ENCODE assay signal across 9 mouse cellular contexts in the genomic region with DNA sequence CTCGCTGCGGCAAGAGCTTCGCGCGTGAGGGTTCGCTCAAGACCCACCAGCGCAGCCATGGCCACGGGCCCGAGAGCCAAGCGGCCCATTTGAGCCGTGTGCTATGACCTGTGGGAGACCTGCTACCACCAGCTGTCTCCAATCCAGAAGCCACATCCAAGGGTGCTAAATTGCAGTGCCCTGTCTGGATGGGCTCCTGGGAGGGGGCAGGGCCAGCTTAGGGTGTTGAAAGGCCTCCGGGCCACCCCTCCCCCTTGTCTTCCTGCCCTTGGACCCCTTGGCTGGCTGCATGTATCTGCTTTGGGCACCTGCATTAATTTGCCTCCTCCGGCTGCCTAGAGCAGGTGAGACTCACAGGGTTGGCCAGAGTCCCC. TPM values are rescaled to one million over a fixed set of nuclear protein-coding genes. Genes with fewer than 3 reads are reported as not detected.
A peak's percentile ranks its signal among the peaks of the same experiment; 100 is the strongest.
DNase-seq lines count a peak whose midpoint lies in the region; ATAC-seq and TF ChIP-seq lines count a peak whose summit lies in the region.
"Had no signal": no experiment of that assay in that cellular context is flagged by ENCODE, and none has a peak within 500 bp of the region (broad histone marks: within the 10 kb centered on the region; RNA-seq: fewer than 3 reads in every experiment).

No protein-coding gene starts in this region.

- peak overlapping the region; percentile 58 for H3K9ac ChIP-seq in intestine, embryonic 16.5 days (ENCODE audit: low read depth, low read length)

- TF ChIP-seq CTCF in gastrocnemius, adult 2 months (IDR thresholded peaks at IDR 0.05): no peak
- TF ChIP-seq CTCF in cortical plate, adult 2 months (IDR thresholded peaks at IDR 0.05; ENCODE audit: extremely low read depth, insufficient read depth, low read length): no peak

- DNase-seq in gastrocnemius, adult 2 months: no peak
- DNase-seq in gastrocnemius, adult 18-20 months (ENCODE audit: low spot score): no peak
- no peak for DNase-seq in frontal cortex, postnatal 36 days (ENCODE audit: low spot score in 2 of 2)
- no peak for DNase-seq in retina, postnatal 1 day

- peaks cover 9% of the 10 kb centered on the region; the same call in 1 of the 2 replicates for H3K4me1 ChIP-seq in cortical plate, adult 2 months (ENCODE audit: control insufficient read depth, insufficient read depth, low read length)
- peaks cover 17% of the 10 kb centered on the region for H3K4me1 ChIP-seq in intestine, embryonic 16.5 days (ENCODE audit: control insufficient read depth, insufficient read depth, low read length)

- 12% methylated on average over 13 of the region's 13 CpGs for WGBS in intestine, embryonic 16.5 days

- intact Hi-C loops in gastrocnemius, adult 2 months (cut with DNase I): no loop called here

- TF ChIP-seq POLR2A in cortical plate, adult 2 months (IDR thresholded peaks at IDR 0.05; ENCODE audit: extremely low read depth, insufficient read depth, low read length): no peak

- peak; percentile 32; the same call in 1 of the 2 replicates for ATAC-seq in intestine, embryonic 16.5 days
- ATAC-seq in megakaryocyte progenitor cell, adult 5-6 weeks (replicated peaks; ENCODE audit: poor library complexity): peak; percentile 3; the same call in 1 of the 2 replicates
- no peak for ATAC-seq in monocyte, adult 5-6 weeks (replicated peaks; ENCODE audit: insufficient number of reproducible peaks, low FRiP score, low TSS enrichment, poor library complexity, severe bottlenecking)

- H3K4me2 ChIP-seq in intestine, embryonic 16.5 days (ENCODE audit: low read depth, low read length): peak overlapping the region; percentile 93

- H3K4me3 ChIP-seq in gastrocnemius, adult 2 months: peak overlapping the region; percentile 71
- peak overlapping the region; percentile 52 for H3K4me3 ChIP-seq in cortical plate, adult 2 months (ENCODE audit: insufficient read depth, low read length)
- H3K4me3 ChIP-seq in intestine, embryonic 16.5 days (ENCODE audit: low read length): peak overlapping the region; percentile 52

- H3K9me3 ChIP-seq in intestine, embryonic 16.5 days (ENCODE audit: control insufficient read depth, low read length): no peaks in the 10 kb centered on the region

- no peaks in the 10 kb centered on the region for H3K36me3 ChIP-seq in intestine, embryonic 16.5 days (ENCODE audit: control insufficient read depth, insufficient read depth, low read length)

- peaks cover 19% of the 10 kb centered on the region for H3K27me3 ChIP-seq in intestine, embryonic 16.5 days (replicated peaks; ENCODE audit: control insufficient read depth, insufficient read depth, low read length)

- H3K27ac ChIP-seq in gastrocnemius, adult 2 months: peak overlapping the region; percentile 35; the same call in 1 of the 2 replicates
- H3K27ac ChIP-seq in cortical plate, adult 2 months (ENCODE audit: insufficient read depth, low read length): peak overlapping the region; percentile 41
- no peak overlapping the region for H3K27ac ChIP-seq in intestine, embryonic 16.5 days (ENCODE audit: low read length)

RNA-seq across cellular contexts. Expression of a gene that starts 3.1 kb away (rescaled TPM):
- total RNA-seq in gastrocnemius, adult 2 months (2021): under 1 TPM; 0.38 to 0.50 TPM
- total RNA-seq in gastrocnemius, adult 18-20 months (2021): under 1 TPM; 0.76 to 0.78 TPM
- 28.3 and 28.4 TPM in 2 replicates for polyA plus RNA-seq in cortical plate, adult 2 months (2012; rRNA removed)
- polyA plus RNA-seq in intestine, embryonic 16.5 days (2015; fragmentation: Nextera tagmentation; extraction: Ambion mirVana): 0.95 and 1.1 TPM in 2 replicates
- 0.07 and 0.64 TPM in 2 replicates for total RNA-seq in megakaryocyte progenitor cell, adult 5-6 weeks (2015)
- total RNA-seq in megakaryocyte progenitor cell, adult 5-6 weeks (2017): 0.08 and 0.61 TPM in 2 replicates
- total RNA-seq in monocyte, adult 5-6 weeks (2017): 0.19 to 0.21 TPM in 2 of 3 replicates, not detected in the other

RNA-seq across cellular contexts. Expression of a gene that starts 17.4 kb away (rescaled TPM):
- total RNA-seq in gastrocnemius, adult 2 months (2021): 1 to 10 TPM; 2.4 to 3.2 TPM
- 1 to 10 TPM; 1.3 to 2.5 TPM for total RNA-seq in gastrocnemius, adult 18-20 months (2021)
- 1.2 and 1.9 TPM in 2 replicates for polyA plus RNA-seq in cortical plate, adult 2 months (2012; rRNA removed)
- polyA plus RNA-seq in intestine, embryonic 16.5 days (2015; fragmentation: Nextera tagmentation; extraction: Ambion mirVana): 1.7 TPM in 2 replicates
- total RNA-seq in megakaryocyte progenitor cell, adult 5-6 weeks (2015): 0.27 and 1.1 TPM in 2 replicates
- total RNA-seq in megakaryocyte progenitor cell, adult 5-6 weeks (2017): 0.50 and 2.0 TPM in 2 replicates
- total RNA-seq in monocyte, adult 5-6 weeks (2017): 132 to 417 TPM (median 134 TPM) in 3 replicates

RNA-seq across cellular contexts. Expression of a gene that starts 27.8 kb away (rescaled TPM):
- 1 to 10 TPM; 8.0 to 10.0 TPM for total RNA-seq in gastrocnemius, adult 2 months (2021)
- total RNA-seq in gastrocnemius, adult 18-20 months (2021): 1 to 10 TPM; 8.8 TPM
- polyA plus RNA-seq in cortical plate, adult 2 months (2012; rRNA removed): 6.8 and 6.9 TPM in 2 replicates
- polyA plus RNA-seq in intestine, embryonic 16.5 days (2015; fragmentation: Nextera tagmentation; extraction: Ambion mirVana): 5.2 and 6.1 TPM in 2 replicates
- total RNA-seq in megakaryocyte progenitor cell, adult 5-6 weeks (2015): 0.78 and 0.96 TPM in 2 replicates
- total RNA-seq in megakaryocyte progenitor cell, adult 5-6 weeks (2017): 1.00 and 2.0 TPM in 2 replicates
- total RNA-seq in monocyte, adult 5-6 weeks (2017): 2.6 to 2.8 TPM (median 2.6 TPM) in 3 replicates

RNA-seq across cellular contexts. Expression of a gene that starts 35.9 kb away (rescaled TPM):
- total RNA-seq in gastrocnemius, adult 2 months (2021): not detected
- not detected for total RNA-seq in gastrocnemius, adult 18-20 months (2021)
- 0.56 TPM in 1 of 2 replicates, not detected in the other for polyA plus RNA-seq in cortical plate, adult 2 months (2012; rRNA removed)
- not detected in 2 replicates for polyA plus RNA-seq in intestine, embryonic 16.5 days (2015; fragmentation: Nextera tagmentation; extraction: Ambion mirVana)
- not detected in 2 replicates for total RNA-seq in megakaryocyte progenitor cell, adult 5-6 weeks (2015)
- not detected in 2 replicates for total RNA-seq in megakaryocyte progenitor cell, adult 5-6 weeks (2017)
- total RNA-seq in monocyte, adult 5-6 weeks (2017): 7.7 TPM in 1 of 3 replicates, not detected in the others
- polyA plus RNA-seq: gonadal fat pad, adult 2 months had no signal

RNA-seq across cellular contexts. Expression of a gene that starts 36.0 kb away (rescaled TPM):
- 10 to 100 TPM; 27.8 to 33.5 TPM for total RNA-seq in gastrocnemius, adult 2 months (2021)
- total RNA-seq in gastrocnemius, adult 18-20 months (2021): 10 to 100 TPM; 30.6 to 31.9 TPM
- polyA plus RNA-seq in cortical plate, adult 2 months (2012; rRNA removed): 81.8 and 96.1 TPM in 2 replicates
- 22.1 and 22.4 TPM in 2 replicates for polyA plus RNA-seq in intestine, embryonic 16.5 days (2015; fragmentation: Nextera tagmentation; extraction: Ambion mirVana)
- total RNA-seq in megakaryocyte progenitor cell, adult 5-6 weeks (2015): 7.7 and 11.2 TPM in 2 replicates
- total RNA-seq in megakaryocyte progenitor cell, adult 5-6 weeks (2017): 10.0 and 16.6 TPM in 2 replicates
- total RNA-seq in monocyte, adult 5-6 weeks (2017): 0.85 to 5.5 TPM (median 2.1 TPM) in 3 replicates

Comparison
In these comparisons a context has a peak if more than half of its experiments do, and no peak if none do; other contexts are left out.
1. RNA of a gene that starts 17.4 kb away (total RNA-seq): 132 to 417 TPM in monocyte, adult 5-6 weeks; 2.4 to 3.2 TPM in gastrocnemius, adult 2 months, 1.3 to 2.5 TPM in gastrocnemius, adult 18-20 months and 0.27 to 2.0 TPM in megakaryocyte progenitor cell, adult 5-6 weeks; every median in the first group is over 10 times any median in the second.
2. Peak in every context shown above with its lines, with median percentiles within 50 percentile points of each other: H3K4me3 ChIP-seq.